Mouse (Mus musculus) neural tube, embryonic 11.5 days (tissue): Measurements from ENCODE around the gene Hoxa10. TPM values are rescaled to one million over a fixed set of nuclear protein-coding genes. Genes with fewer than 3 reads are reported as not detected.

Source experiments
- ATAC-seq: fragments of 200-750 bp; cut with Nextera tagmentation; 2 replicates; pipeline ENCODE4 v1.8.0; 2017; ENCODE audit warnings: moderate number of reproducible peaks, mild to moderate bottlenecking, moderate TSS enrichment, moderate library complexity; ENCODE audit not compliant: insufficient read depth, low FRiP score, low TSS enrichment
- DNase-seq: peaks from one replicate; pipeline ENCODE4 v3.0.0-alpha.2; 2015; ENCODE audit warnings: low spot score
- H3K27ac ChIP-seq: fragments of 300-500 bp; sonication (generic); 2 replicates; pipeline ENCODE4 v1.5.1; 2014; ENCODE audit warnings: low read depth, mild to moderate bottlenecking, low read length
- H3K27me3 ChIP-seq: fragments of 300-500 bp; sonication (generic); 2 replicates; pipeline ENCODE4 v1.6.1; 2014; ENCODE audit warnings: mild to moderate bottlenecking, low read length, mixed read lengths; ENCODE audit not compliant: control insufficient read depth, insufficient read depth
- H3K36me3 ChIP-seq: fragments of 300-500 bp; sonication (generic); 2 replicates; pipeline ENCODE4 v1.6.1; 2014; ENCODE audit warnings: mild to moderate bottlenecking, low read length, moderate library complexity, mixed read lengths; ENCODE audit not compliant: control insufficient read depth, insufficient read depth
- H3K4me1 ChIP-seq: fragments of 300-500 bp; sonication (generic); 2 replicates; pipeline ENCODE4 v1.6.1; 2014; ENCODE audit warnings: low read length, mixed read lengths; ENCODE audit not compliant: control insufficient read depth, insufficient read depth
- H3K4me2 ChIP-seq: fragments of 300-500 bp; sonication (generic); 2 replicates; pipeline ENCODE4 v1.6.1; 2014; ENCODE audit warnings: low read depth, mild to moderate bottlenecking, moderate library complexity
- H3K4me3 ChIP-seq: fragments of 300-500 bp; sonication (generic); 2 replicates; pipeline ENCODE4 v1.5.1; 2014; ENCODE audit warnings: low read depth, low read length
- H3K9ac ChIP-seq: fragments of 300-500 bp; sonication (generic); 2 replicates; pipeline ENCODE4 v1.6.1; 2014; ENCODE audit warnings: mild to moderate bottlenecking, low read length
- H3K9me3 ChIP-seq: fragments of 300-500 bp; sonication (generic); 2 replicates; pipeline ENCODE4 v1.6.1; 2016; ENCODE audit warnings: low read length; ENCODE audit not compliant: control insufficient read depth
- WGBS: fragments of 180-500 bp; shearing (Covaris S2); extraction: QIAGEN DNeasy Blood & Tissue Kit; methylation state at CpG from one replicate; pipeline ENCODE4 v1.1.7; 2014; 5-methylcytosine and 5-hydroxymethylcytosine counted together
- microRNA counts: library from miRNA; unstranded; fragments of <30 nt; microRNA quantifications from one replicate; lab custom pipeline; 2015
- microRNA-seq: library from miRNA; unstranded; fragments of <30 nt; microRNA quantifications from one replicate; pipeline ENCODE4, GENCODE M21; 2016
- polyA plus RNA-seq: library from polyadenylated mRNA; unstranded; fragments of >200 nt; fragmentation: Nextera tagmentation; extraction: Ambion mirVana; gene quantifications from 2 replicates; pipeline ENCODE4 v1.2.1, GENCODE M21; 2014

Gene Hoxa10
- polyA plus RNA-seq, 1 experiment from 2014 or later, result 72.8 TPM

DNA sequence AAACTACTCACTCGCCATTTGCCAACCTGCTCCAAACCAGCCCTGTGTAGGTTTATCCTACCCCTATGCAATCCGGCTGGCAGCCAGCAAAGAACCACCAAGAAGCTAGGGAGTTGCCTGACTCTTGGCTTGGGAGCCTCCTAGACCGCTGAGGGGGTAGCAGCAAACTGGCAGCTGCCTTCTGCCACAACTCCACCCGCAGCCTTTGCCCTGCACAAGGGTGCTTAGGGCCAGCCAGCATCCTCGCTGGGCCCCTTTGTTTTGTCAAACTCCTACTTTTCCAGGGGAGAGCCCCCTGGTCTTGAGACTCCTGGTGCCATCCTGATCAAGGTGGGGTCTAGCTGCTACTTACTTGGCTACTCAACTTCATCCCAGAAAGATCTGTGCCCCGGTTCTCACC lies 56.0 kb downstream of the Hoxa10 start:
- Histone ChIP-seq H3K4me3 (peak overlapping the region; percentile 17), H3K27ac (peak overlapping the region; percentile 92), H3K9ac (peak overlapping the region; percentile 59)

DNA sequence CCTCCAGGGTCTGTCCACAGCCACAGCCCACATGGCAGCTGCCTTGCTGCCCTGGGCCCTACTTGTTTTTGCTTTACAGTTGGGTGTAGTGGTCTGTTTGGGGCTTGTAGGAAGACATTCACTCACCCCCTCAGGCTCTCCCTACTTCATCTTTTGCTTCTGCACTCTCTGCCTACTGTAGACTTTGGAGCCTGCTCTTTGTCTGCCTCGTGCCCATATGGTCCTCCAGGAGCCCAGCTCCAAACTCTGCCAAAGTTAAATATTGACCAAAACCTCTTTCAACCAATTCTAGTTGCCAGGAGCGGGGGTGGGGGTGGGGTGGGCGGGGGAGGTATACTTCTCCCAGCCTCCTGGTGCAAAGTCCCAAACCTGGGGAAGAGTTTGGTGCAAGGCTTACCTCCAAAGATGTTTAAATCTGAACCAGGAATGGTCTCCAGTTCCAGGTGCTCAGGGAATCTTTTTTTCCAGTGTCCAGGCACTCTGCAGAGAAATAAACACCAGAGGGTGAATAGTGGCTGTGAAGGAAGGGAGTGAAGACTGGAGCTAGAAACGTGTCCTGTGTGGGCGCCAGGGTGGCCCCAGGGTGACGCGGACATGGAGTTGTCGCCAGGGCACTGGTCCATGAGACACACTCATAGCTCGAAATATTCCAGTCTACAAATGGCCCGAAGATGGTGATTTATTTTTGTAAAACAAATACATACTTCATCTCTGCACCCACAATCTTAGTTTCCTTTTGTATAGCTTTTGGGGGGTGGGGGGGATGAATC lies 57.2 kb downstream of the Hoxa10 start:
- Histone ChIP-seq H3K9me3 (no peaks in the 10 kb centered on the region), H3K27me3 (no peaks in the 10 kb centered on the region), H3K36me3 (no peaks in the 10 kb centered on the region), H3K27ac (peak overlapping the region; percentile 92), H3K4me3 (peak overlapping the region; percentile 16), H3K9ac (peak overlapping the region; percentile 59), H3K4me1 (peaks cover 86% of the 10 kb centered on the region), H3K4me2 (peak overlapping the region; percentile 78)
- 11% methylated on average over 10 of the region's 10 CpGs for WGBS
- DNase-seq, result peak; percentile 27
- no peak for ATAC-seq

More for the DNA sequence above, 56.0 kb downstream of the Hoxa10 start:
- H3K4me1 ChIP-seq, result peaks cover 93% of the 10 kb centered on the region
- ATAC-seq (0 out of 2 replicates have a peak, but pooled peaks have one; percentile 2), DNase-seq (peak; percentile 62)
- H3K36me3 ChIP-seq, result no peaks in the 10 kb centered on the region
- WGBS, result 4% methylated on average over 6 of the region's 6 CpGs
- H3K9me3 ChIP-seq, result no peaks in the 10 kb centered on the region
- no peaks in the 10 kb centered on the region for H3K27me3 ChIP-seq
- H3K4me2 ChIP-seq, result peak overlapping the region; percentile 78

DNA sequence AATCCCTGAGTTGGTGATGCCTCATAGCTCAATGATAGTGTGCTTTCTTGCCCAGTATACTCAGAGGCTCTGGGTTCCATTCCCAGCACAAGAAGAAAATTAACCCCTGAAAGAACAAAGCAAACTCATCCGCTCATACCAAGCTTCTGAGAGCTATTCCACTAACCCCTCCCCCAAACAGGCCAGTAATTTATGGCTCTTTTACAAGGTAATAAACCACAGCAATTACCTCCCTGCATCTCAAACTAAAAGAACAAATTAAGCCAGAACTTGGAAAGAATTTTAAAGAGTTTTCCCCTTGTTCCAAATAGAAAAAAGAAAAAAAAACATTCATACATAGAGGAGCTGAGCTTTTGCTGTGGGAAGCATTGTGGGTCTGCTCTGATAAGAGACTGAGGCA lies 57.9 kb downstream of the Hoxa10 start:
- peak overlapping the region; percentile 78 for H3K4me2 ChIP-seq
- DNase-seq, result no peak
- no peaks in the 10 kb centered on the region for H3K9me3 ChIP-seq
- peak overlapping the region; percentile 92 for H3K27ac ChIP-seq
- no peaks in the 10 kb centered on the region for H3K27me3 ChIP-seq
- no peaks in the 10 kb centered on the region for H3K36me3 ChIP-seq
- H3K4me3 ChIP-seq, result no peak overlapping the region
- H3K4me1 ChIP-seq, result peaks cover 79% of the 10 kb centered on the region
- ATAC-seq, result 0 out of 2 replicates have a peak, but pooled peaks have one; percentile 7
- WGBS, result 8% methylated on average over 1 of the region's 1 CpGs
- peak overlapping the region; percentile 59 for H3K9ac ChIP-seq

DNA sequence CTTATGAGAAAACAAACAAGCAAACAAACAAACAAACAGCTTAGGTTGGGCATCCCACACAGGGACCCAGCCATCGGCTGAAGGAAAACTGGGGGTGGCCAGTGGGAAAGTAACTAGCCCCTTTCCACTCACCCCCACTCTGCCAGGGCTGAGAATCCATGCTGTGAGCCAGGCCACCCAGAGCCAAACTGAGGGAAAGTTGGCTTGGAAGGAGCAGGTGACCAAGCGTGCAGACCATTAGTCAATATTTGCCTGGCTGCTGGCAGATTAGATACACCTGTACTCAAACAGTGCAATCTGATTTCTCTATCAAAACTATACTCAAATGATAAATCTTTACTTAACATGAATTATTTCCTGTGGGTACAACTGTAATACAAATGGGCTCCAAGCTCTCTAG lies 58.6 kb downstream of the Hoxa10 start:
- Histone ChIP-seq H3K4me3 (0 out of 2 replicates have a peak overlapping the region, but pooled peaks have one; percentile 0), H3K27me3 (no peaks in the 10 kb centered on the region), H3K9me3 (no peaks in the 10 kb centered on the region), H3K4me2 (peak overlapping the region; percentile 78), H3K9ac (no peak overlapping the region), H3K36me3 (no peaks in the 10 kb centered on the region), H3K27ac (peak overlapping the region; percentile 100; the same call in 1 of the 2 replicates), H3K4me1 (peaks cover 72% of the 10 kb centered on the region)
- WGBS, result 15% methylated on average over 2 of the region's 2 CpGs
- ATAC-seq (no peak), DNase-seq (no peak)

MicroRNAs within 50 kb of the gene (microRNA counts, 519-probe panel; counts per million panel counts)
- 5,281 counts per million, percentile 92 among the panel's probes with 10 or more counts for microRNA mmu-miR-196b (lab: Ali Mortazavi, UCI)

Small RNA genes lying within 50 kb of the gene (microRNA-seq; reads per million reads assigned to microRNA genes)
- 12,174 reads per million, percentile 97 among the genes with 10 or more reads in this experiment for gene Mir196b

Other genes starting within 250 kb of the Hoxa10 start
- 70.1 and 71.8 TPM in 2 replicates for gene Skap2, start 228.3 kb downstream of the Hoxa10 start, polyA plus RNA-seq
- gene Hoxa1, start 82.5 kb downstream of the Hoxa10 start, polyA plus RNA-seq, result 8.0 and 9.3 TPM in 2 replicates
- 36.0 and 37.5 TPM in 2 replicates for gene Hoxa2, start 76.0 kb downstream of the Hoxa10 start, polyA plus RNA-seq
- gene 5730596B20Rik, start 63.4 kb downstream of the Hoxa10 start, polyA plus RNA-seq, result 4.1 and 4.5 TPM in 2 replicates
- 10.2 and 11.7 TPM in 2 replicates for gene Hoxa4, start 49.1 kb downstream of the Hoxa10 start, polyA plus RNA-seq
- gene Hoxa5, start 36.3 kb downstream of the Hoxa10 start, polyA plus RNA-seq, result 53.4 and 56.5 TPM in 2 replicates
- gene Hoxa6, start 32.1 kb downstream of the Hoxa10 start, polyA plus RNA-seq, result 16.0 and 18.8 TPM in 2 replicates
- 20.2 TPM in 2 replicates for gene Hoxa3, start 27.5 kb downstream of the Hoxa10 start, polyA plus RNA-seq
- not detected in 2 replicates for gene Gm28308, start 27.5 kb downstream of the Hoxa10 start, polyA plus RNA-seq
- 61.2 and 71.3 TPM in 2 replicates for gene Hoxa7, start 19.0 kb downstream of the Hoxa10 start, polyA plus RNA-seq
- gene Hoxa9, start 9.8 kb downstream of the Hoxa10 start, polyA plus RNA-seq, result 98.8 and 105 TPM in 2 replicates
- gene Hoxa11, start 5.0 kb upstream of the Hoxa10 start, polyA plus RNA-seq, result 6.0 and 6.7 TPM in 2 replicates
- gene Hoxa13, start 20.0 kb upstream of the Hoxa10 start, polyA plus RNA-seq, result 0.11 and 0.26 TPM in 2 replicates
- 1.9 TPM in 2 replicates for gene Evx1, start 72.6 kb upstream of the Hoxa10 start, polyA plus RNA-seq